Mouse (Mus musculus) small intestine, adult 2 months (tissue): ENCODE results near the gene Acsl6.

Source experiments
- CTCF ChIP-seq: fragments of 200-500 bp; IDR thresholded peaks from 2 replicates; pipeline ENCODE4 v1.5.1; 2012; ENCODE audit warnings: low read depth, mild to moderate bottlenecking, control low read depth, inconsistent platforms, low read length, moderate library complexity, mixed read lengths; ENCODE audit not compliant: insufficient replicate concordance, insufficient read length; ENCODE audit errors: extremely low read depth
- POLR2A ChIP-seq: fragments of 200-500 bp; IDR thresholded peaks from 2 replicates; pipeline ENCODE4 v1.6.1; 2012; ENCODE audit warnings: low read depth, mild to moderate bottlenecking, control low read depth, inconsistent platforms, low read length, moderate library complexity

GRCm38 (mm10) chr11:54264542-54264941 is 39.1 kb upstream of the Acsl6 start:
- no peak for TF ChIP-seq CTCF
- TF ChIP-seq POLR2A = no peak
